Mouse (Mus musculus) liver, embryonic 15.5 days (tissue): ENCODE results near the gene Trappc4. TPM values are rescaled to one million over a fixed set of nuclear protein-coding genes. Genes with fewer than 3 reads are reported as not detected.
"Not testable (repeated sequence)": the region's sequence is repeated elsewhere in the genome, so short reads cannot be mapped to it uniquely, and the experiment has no call there.

ENCODE experiments used
- ATAC-seq: fragments of 200-750 bp; cut with Nextera tagmentation; 2 replicates; pipeline ENCODE4 v1.8.0; 2017; ENCODE audit warnings: moderate number of reproducible peaks, mild to moderate bottlenecking, moderate library complexity; ENCODE audit not compliant: insufficient read depth
- H3K27ac ChIP-seq: fragments of 300-500 bp; sonication (generic); replicated peaks from 2 replicates; pipeline ENCODE4 v1.5.1; 2015; ENCODE audit warnings: mild to moderate bottlenecking, inconsistent platforms
- H3K27me3 ChIP-seq: fragments of 300-500 bp; sonication (generic); 2 replicates; pipeline ENCODE4 v1.6.1; 2015; ENCODE audit warnings: mild to moderate bottlenecking, inconsistent platforms
- H3K36me3 ChIP-seq: fragments of 300-500 bp; sonication (generic); replicated peaks from 2 replicates; pipeline ENCODE4 v1.6.1; 2015; ENCODE audit warnings: moderate library complexity, mild to moderate bottlenecking, inconsistent platforms
- H3K4me1 ChIP-seq: fragments of 300-500 bp; sonication (generic); replicated peaks from 2 replicates; pipeline ENCODE4 v1.6.1; 2015; ENCODE audit warnings: inconsistent platforms
- H3K4me2 ChIP-seq: fragments of 300-500 bp; sonication (generic); 2 replicates; pipeline ENCODE4 v1.6.1; 2015; ENCODE audit warnings: moderate library complexity, mild to moderate bottlenecking, inconsistent platforms
- H3K4me3 ChIP-seq: fragments of 300-500 bp; sonication (generic); replicated peaks from 2 replicates; pipeline ENCODE4 v1.5.1; 2015; ENCODE audit warnings: mild to moderate bottlenecking, inconsistent platforms
- H3K9ac ChIP-seq: fragments of 300-500 bp; sonication (generic); 2 replicates; pipeline ENCODE4 v1.6.1; 2015; ENCODE audit warnings: moderate library complexity, mild to moderate bottlenecking, inconsistent platforms
- H3K9me3 ChIP-seq: fragments of 300-500 bp; sonication (generic); replicated peaks from 2 replicates; pipeline ENCODE4 v1.6.1; 2016; ENCODE audit warnings: inconsistent platforms
- WGBS: fragments of 180-500 bp; shearing (Covaris S2); methylation state at CpG from one replicate; pipeline ENCODE4 v1.1.7; 2015; ENCODE audit warnings: mixed read lengths; ENCODE audit not compliant: insufficient replicate concordance; 5-methylcytosine and 5-hydroxymethylcytosine counted together
- polyA plus RNA-seq: library from polyadenylated mRNA; unstranded; fragments of >200 nt; fragmentation: Nextera tagmentation; extraction: Ambion mirVana; gene quantifications from 2 replicates; pipeline ENCODE4 v1.2.1, GENCODE M21; 2015

The Trappc4 gene
- polyA plus RNA-seq, 1 experiment from 2014 or later, result 50.4 TPM

- not testable (repeated sequence) for H3K4me3 ChIP-seq, H3K9me3 ChIP-seq, H3K27me3 ChIP-seq, H3K4me2 ChIP-seq, ATAC-seq, H3K27ac ChIP-seq, H3K9ac ChIP-seq
- Histone ChIP-seq H3K36me3 (peaks cover 12% of the 10 kb centered on the region), H3K4me1 (peaks cover 24% of the 10 kb centered on the region)
- 75% methylated on average over 9 of the region's 9 CpGs for WGBS
Observed at GRCm38 (mm10) chr9:44419730-44420129, 12.3 kb upstream of the Trappc4 start.

- Histone ChIP-seq H3K27ac (peak within 1 kb of the TSS; percentile 81), H3K4me2 (peak within 1 kb of the TSS; percentile 86), H3K9ac (peak within 1 kb of the TSS; percentile 85), H3K4me3 (peak within 1 kb of the TSS; percentile 89), H3K4me1 (peaks cover 24% of the 10 kb centered on the region), H3K36me3 (peaks cover 21% of the 10 kb centered on the region), H3K9me3 (no peaks in the 10 kb centered on the region), H3K27me3 (no peaks in the 10 kb centered on the region)
- 67% methylated on average over 14 of the region's 14 CpGs for WGBS
- no peak for ATAC-seq
Observed at GRCm38 (mm10) chr9:44418519-44419385, 11.4 kb upstream of the Trappc4 start, which contains the start of gene Ccdc84. Ccdc84 (minus strand) TSS chr9:44418569.

- peak; percentile 95 for ATAC-seq
- Histone ChIP-seq H3K36me3 (peaks cover 30% of the 10 kb centered on the region), H3K4me3 (peak overlapping the region; percentile 89), H3K27me3 (no peaks in the 10 kb centered on the region), H3K27ac (peak overlapping the region; percentile 81), H3K4me2 (peak overlapping the region; percentile 86), H3K9me3 (no peaks in the 10 kb centered on the region), H3K9ac (peak overlapping the region; percentile 85), H3K4me1 (peaks cover 24% of the 10 kb centered on the region)
- WGBS, result under 1% methylated on average over 38 of the region's 38 CpGs
Observed at GRCm38 (mm10) chr9:44417892-44418363, 10.5 kb upstream of the Trappc4 start.

- 5% methylated on average over 26 of the region's 26 CpGs for WGBS
- H3K27me3 ChIP-seq, result no peaks in the 10 kb centered on the region
Observed at GRCm38 (mm10) chr9:44417156-44417891, 9.9 kb upstream of the Trappc4 start.

GRCm38 (mm10) chr9:44412781-44413180 is 5.4 kb upstream of the Trappc4 start:
- H3K9me3 ChIP-seq, result no peaks in the 10 kb centered on the region
- WGBS, result 73% methylated on average over 2 of the region's 2 CpGs
- no peak overlapping the region for H3K4me3 ChIP-seq
- no peak overlapping the region for H3K4me2 ChIP-seq
- no peak for ATAC-seq
- H3K27me3 ChIP-seq, result no peaks in the 10 kb centered on the region
- H3K9ac ChIP-seq, result no peak overlapping the region
- H3K4me1 ChIP-seq, result peaks cover 57% of the 10 kb centered on the region
- peak overlapping the region; percentile 21; the same call in 1 of the 2 replicates for H3K27ac ChIP-seq
- peaks cover 73% of the 10 kb centered on the region for H3K36me3 ChIP-seq

More at GRCm38 (mm10) chr9:44417156-44417891, 9.9 kb upstream of the Trappc4 start:
- H3K9me3 ChIP-seq, result no peaks in the 10 kb centered on the region
- peak overlapping the region; percentile 89 for H3K4me3 ChIP-seq
- H3K9ac ChIP-seq, result peak overlapping the region; percentile 85
- peak; percentile 70 for ATAC-seq
- peak overlapping the region; percentile 86 for H3K4me2 ChIP-seq
- peaks cover 36% of the 10 kb centered on the region for H3K36me3 ChIP-seq
- H3K27ac ChIP-seq, result peak overlapping the region; percentile 81
- H3K4me1 ChIP-seq, result peaks cover 29% of the 10 kb centered on the region

- Histone ChIP-seq H3K9ac (no peak overlapping the region), H3K27ac (peak overlapping the region; percentile 21; the same call in 1 of the 2 replicates), H3K27me3 (no peaks in the 10 kb centered on the region), H3K4me3 (no peak overlapping the region), H3K36me3 (peaks cover 73% of the 10 kb centered on the region), H3K9me3 (no peaks in the 10 kb centered on the region), H3K4me1 (peaks cover 55% of the 10 kb centered on the region), H3K4me2 (no peak overlapping the region)
- 18% methylated on average over 4 of the region's 4 CpGs for WGBS
- ATAC-seq, result no peak
Observed at GRCm38 (mm10) chr9:44412306-44412705, 4.9 kb upstream of the Trappc4 start.

- no peak overlapping the region for H3K4me3 ChIP-seq
- peak overlapping the region; percentile 21; the same call in 1 of the 2 replicates for H3K27ac ChIP-seq
- H3K36me3 ChIP-seq, result peaks cover 73% of the 10 kb centered on the region
Observed at GRCm38 (mm10) chr9:44411601-44412130, 4.3 kb upstream of the Trappc4 start.

GRCm38 (mm10) chr9:44410647-44411336 is 3.4 kb upstream of the Trappc4 start:
- H3K4me1 ChIP-seq, result peaks cover 53% of the 10 kb centered on the region
- ATAC-seq, result no peak
- H3K4me2 ChIP-seq, result no peak overlapping the region
- H3K9ac ChIP-seq, result no peak overlapping the region; the same call in 1 of the 2 replicates
- no peak overlapping the region for H3K4me3 ChIP-seq
- no peaks in the 10 kb centered on the region for H3K27me3 ChIP-seq
- 79% methylated on average over 2 of the region's 2 CpGs for WGBS
- peaks cover 68% of the 10 kb centered on the region for H3K36me3 ChIP-seq
- no peaks in the 10 kb centered on the region for H3K9me3 ChIP-seq
- no peak overlapping the region for H3K27ac ChIP-seq

More at GRCm38 (mm10) chr9:44411601-44412130, 4.3 kb upstream of the Trappc4 start:
- WGBS, result 66% methylated on average over 1 of the region's 1 CpGs
- H3K9ac ChIP-seq, result no peak overlapping the region
- no peaks in the 10 kb centered on the region for H3K27me3 ChIP-seq
- H3K4me1 ChIP-seq, result peaks cover 51% of the 10 kb centered on the region
- ATAC-seq, result no peak
- H3K4me2 ChIP-seq, result no peak overlapping the region
- H3K9me3 ChIP-seq, result no peaks in the 10 kb centered on the region

GRCm38 (mm10) chr9:44408693-44409092 is 1.3 kb upstream of the Trappc4 start:
- 47% methylated on average over 9 of the region's 9 CpGs for whole genome bisulfite sequencing
- Histone ChIP-seq H3K36me3 (peaks cover 65% of the 10 kb centered on the region), H3K9ac (peak overlapping the region; percentile 81), H3K4me3 (peak overlapping the region; percentile 73), H3K4me1 (peaks cover 57% of the 10 kb centered on the region), H3K4me2 (peak overlapping the region; percentile 77)
- not testable (repeated sequence) for ATAC-seq, H3K27ac ChIP-seq, H3K27me3 ChIP-seq, H3K9me3 ChIP-seq

GRCm38 (mm10) chr9:44407752-44408097 is 325 bp upstream of the Trappc4 start:
- ATAC-seq, result no peak
- Histone ChIP-seq H3K27ac (peak overlapping the region; percentile 87), H3K4me2 (peak overlapping the region; percentile 77), H3K9me3 (no peaks in the 10 kb centered on the region), H3K9ac (peak overlapping the region; percentile 81), H3K4me3 (peak overlapping the region; percentile 73), H3K4me1 (peaks cover 55% of the 10 kb centered on the region), H3K36me3 (peaks cover 65% of the 10 kb centered on the region), H3K27me3 (no peaks in the 10 kb centered on the region)
- 0% methylated on average over 24 of the region's 24 CpGs for WGBS
